Mouse (Mus musculus) ES-E14 (cell line): ENCODE measurements at regions not wholly inside any gene's neighbourhood (a gene's known extent, or its start where the extent isn't known, plus 50 kb on each side); places are given as distances from the start of the nearest gene placed in this dataset.
"Not testable (repeated sequence)": the region's sequence is repeated elsewhere in the genome, so short reads cannot be mapped to it uniquely, and the experiment has no call there.

Source experiments
- HCFC1 ChIP-seq: IDR thresholded peaks from 2 replicates; pipeline ENCODE4 v1.6.1; 2012; ENCODE audit warnings: low read length, inconsistent platforms, borderline replicate concordance; ENCODE audit not compliant: insufficient read depth
- ZC3H11A ChIP-seq: IDR thresholded peaks from 2 replicates; pipeline ENCODE4 v1.6.1; 2012; ENCODE audit warnings: low read depth, mild to moderate bottlenecking, inconsistent platforms, low read length, borderline replicate concordance
- ZNF384 ChIP-seq: IDR thresholded peaks from 2 replicates; pipeline ENCODE4 v1.6.1; 2012; ENCODE audit warnings: low read depth, low read length, inconsistent platforms

DNA sequence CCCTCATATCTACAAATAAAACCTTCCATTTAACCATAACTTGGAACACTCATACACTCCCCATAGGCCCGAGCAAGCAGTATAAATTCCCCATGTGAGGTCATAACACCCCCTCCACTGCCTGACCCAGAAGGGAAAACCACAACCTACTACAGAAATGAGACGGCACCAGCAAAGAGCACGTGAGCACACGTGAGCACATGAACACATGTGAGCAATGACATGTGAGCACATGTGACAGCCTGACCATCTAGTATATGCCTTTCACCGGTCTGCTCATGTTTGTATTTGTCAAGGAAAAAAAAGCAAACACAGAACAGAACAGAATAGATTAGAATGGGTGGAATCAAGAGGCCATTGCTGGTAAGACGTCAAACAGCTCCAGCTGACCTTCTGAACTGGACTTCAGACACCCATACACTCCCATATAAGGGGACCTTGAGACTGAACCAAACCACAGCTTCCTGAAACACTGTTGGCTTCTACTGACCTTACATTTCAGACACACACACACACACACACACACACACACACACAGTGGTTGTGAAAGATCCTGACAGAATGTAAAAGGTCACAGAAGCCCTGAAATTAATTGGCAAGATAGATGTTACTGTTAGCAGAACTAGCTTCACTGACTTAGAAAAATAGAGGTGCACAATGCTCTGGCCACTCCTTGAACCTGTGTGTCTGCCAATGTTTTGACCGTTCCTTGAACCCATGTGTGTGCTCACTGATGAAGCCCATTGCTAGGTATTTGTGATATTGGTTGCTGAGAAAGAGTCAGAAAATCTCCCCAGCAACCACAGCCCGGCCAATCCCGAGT lies 86.5 kb downstream of the Tcp10c start:
- not testable (repeated sequence) for TF ChIP-seq ZC3H11A, ZNF384, HCFC1
